Mouse (Mus musculus): ENCODE results near the gene Fastkd3. TPM values are rescaled to one million over a fixed set of nuclear protein-coding genes. Genes with fewer than 3 reads are reported as not detected.
"Not testable (repeated sequence)": the region's sequence is repeated elsewhere in the genome, so short reads cannot be mapped to it uniquely, and the experiment has no call there.

The Fastkd3 gene
- total RNA-seq (2014; rRNA removed) (10.7 and 17.4 TPM in 2 replicates), polyA plus RNA-seq (2015; fragmentation: Nextera tagmentation; extraction: Ambion mirVana) (18.5 and 20.1 TPM in 2 replicates)

GRCm38 (mm10) chr13:68581747-68582516 lies at the start of gene Fastkd3, which contains the start of gene Mtrr:
TSS of gene Fastkd3 (plus strand) at chr13:68582234.
TSS of gene Mtrr (minus strand) at chr13:68582149.
- peak within 1 kb of the TSS; percentile 79 for H3K4me3 ChIP-seq (ENCODE audit: low read depth, low read length)
- H3K36me3 ChIP-seq (ENCODE audit: insufficient read depth, low read length) = peaks cover 32% of the 10 kb centered on the region
- peak within 1 kb of the TSS; percentile 77 for H3K4me2 ChIP-seq (ENCODE audit: low read depth, low read length, poor library complexity, severe bottlenecking)
- peak within 1 kb of the TSS; percentile 71 for H3K9ac ChIP-seq (replicated peaks; ENCODE audit: low read length, poor library complexity, severe bottlenecking)
- no peaks in the 10 kb centered on the region for H3K27me3 ChIP-seq (ENCODE audit: insufficient read depth, low read length)
- H3K4me1 ChIP-seq (ENCODE audit: insufficient read depth, low read length) = no peaks in the 10 kb centered on the region; the same call in 1 of the 2 replicates
- DNase-seq (ENCODE audit: low spot score) (peak; percentile 97), ATAC-seq (ENCODE audit: low FRiP score) (peak; percentile 100)
- H3K27ac ChIP-seq (ENCODE audit: low read depth, low read length) = peak within 1 kb of the TSS; percentile 75
- no peak for TF ChIP-seq CTCF (IDR thresholded peaks at IDR 0.05)
- under 1% methylated on average over 74 of the region's 81 CpGs for WGBS
- no peaks in the 10 kb centered on the region for H3K9me3 ChIP-seq (ENCODE audit: low read length)

GRCm38 (mm10) chr13:68553391-68553790 lies 28.6 kb upstream of the Fastkd3 start:
- 22% methylated on average over 4 of the region's 6 CpGs for WGBS
- not testable (repeated sequence) for H3K4me2 ChIP-seq (ENCODE audit: low read depth, low read length, poor library complexity, severe bottlenecking); H3K4me1 ChIP-seq (ENCODE audit: insufficient read depth, low read length); H3K9ac ChIP-seq (replicated peaks; ENCODE audit: low read length, poor library complexity, severe bottlenecking); H3K36me3 ChIP-seq (ENCODE audit: insufficient read depth, low read length); H3K9me3 ChIP-seq (ENCODE audit: low read length); H3K27ac ChIP-seq (ENCODE audit: low read depth, low read length); H3K4me3 ChIP-seq (ENCODE audit: low read depth, low read length); H3K27me3 ChIP-seq (ENCODE audit: insufficient read depth, low read length)
- peak; percentile 71 for TF ChIP-seq CTCF (IDR thresholded peaks at IDR 0.05)
- peak; percentile 67 for DNase-seq (ENCODE audit: low spot score)
- ATAC-seq (ENCODE audit: low FRiP score) = peak; percentile 81; the same call in 1 of the 2 replicates

GRCm38 (mm10) chr13:68568110-68568509 lies 13.9 kb upstream of the Fastkd3 start:
- ATAC-seq (ENCODE audit: low FRiP score) (no peak), DNase-seq (ENCODE audit: low spot score) (no peak)
- no peak overlapping the region for H3K27ac ChIP-seq (ENCODE audit: low read depth, low read length)
- H3K9me3 ChIP-seq (ENCODE audit: low read length) = no peaks in the 10 kb centered on the region
- H3K4me3 ChIP-seq (ENCODE audit: low read depth, low read length) = no peak overlapping the region
- no peak overlapping the region for H3K4me2 ChIP-seq (ENCODE audit: low read depth, low read length, poor library complexity, severe bottlenecking)
- WGBS = 97% methylated on average over 9 of the region's 9 CpGs
- H3K36me3 ChIP-seq (ENCODE audit: insufficient read depth, low read length) = peaks cover 60% of the 10 kb centered on the region
- no peak for TF ChIP-seq CTCF (IDR thresholded peaks at IDR 0.05)
- no peaks in the 10 kb centered on the region for H3K27me3 ChIP-seq (ENCODE audit: insufficient read depth, low read length)
- no peak overlapping the region for H3K9ac ChIP-seq (replicated peaks; ENCODE audit: low read length, poor library complexity, severe bottlenecking)
- no peaks in the 10 kb centered on the region for H3K4me1 ChIP-seq (ENCODE audit: insufficient read depth, low read length)

GRCm38 (mm10) chr13:68568548-68568947 lies 13.5 kb upstream of the Fastkd3 start:
- H3K27ac ChIP-seq (ENCODE audit: low read depth, low read length) = no peak overlapping the region
- no peak overlapping the region for H3K9ac ChIP-seq (replicated peaks; ENCODE audit: low read length, poor library complexity, severe bottlenecking)
- no peaks in the 10 kb centered on the region for H3K9me3 ChIP-seq (ENCODE audit: low read length)
- WGBS = 94% methylated on average over 11 of the region's 11 CpGs
- H3K4me2 ChIP-seq (ENCODE audit: low read depth, low read length, poor library complexity, severe bottlenecking) = no peak overlapping the region
- ATAC-seq (ENCODE audit: low FRiP score) (no peak), DNase-seq (ENCODE audit: low spot score) (no peak)
- no peaks in the 10 kb centered on the region for H3K27me3 ChIP-seq (ENCODE audit: insufficient read depth, low read length)
- H3K4me3 ChIP-seq (ENCODE audit: low read depth, low read length) = no peak overlapping the region
- H3K4me1 ChIP-seq (ENCODE audit: insufficient read depth, low read length) = no peaks in the 10 kb centered on the region
- peaks cover 56% of the 10 kb centered on the region for H3K36me3 ChIP-seq (ENCODE audit: insufficient read depth, low read length)
- TF ChIP-seq CTCF (IDR thresholded peaks at IDR 0.05) = no peak

GRCm38 (mm10) chr13:68569589-68570336 lies 12.3 kb upstream of the Fastkd3 start:
- no peaks in the 10 kb centered on the region for H3K9me3 ChIP-seq (ENCODE audit: low read length)
- no peak overlapping the region for H3K27ac ChIP-seq (ENCODE audit: low read depth, low read length)
- H3K4me3 ChIP-seq (ENCODE audit: low read depth, low read length) = no peak overlapping the region
- H3K4me2 ChIP-seq (ENCODE audit: low read depth, low read length, poor library complexity, severe bottlenecking) = no peak overlapping the region
- H3K9ac ChIP-seq (replicated peaks; ENCODE audit: low read length, poor library complexity, severe bottlenecking) = no peak overlapping the region
- 64% methylated on average over 17 of the region's 17 CpGs for WGBS
- peaks cover 46% of the 10 kb centered on the region for H3K36me3 ChIP-seq (ENCODE audit: insufficient read depth, low read length)
- H3K4me1 ChIP-seq (ENCODE audit: insufficient read depth, low read length) = no peaks in the 10 kb centered on the region
- ATAC-seq (ENCODE audit: low FRiP score) (0 out of 2 replicates have a peak, but pooled peaks have one; percentile 52), DNase-seq (ENCODE audit: low spot score) (peak; percentile 81)
- no peaks in the 10 kb centered on the region for H3K27me3 ChIP-seq (ENCODE audit: insufficient read depth, low read length)
- peak; percentile 88 for TF ChIP-seq CTCF (IDR thresholded peaks at IDR 0.05)
